ENCODE assay signal across 16 mouse cellular contexts in genomic region chr4:39556101-39556763, GRCm38 (mm10).
"Had no signal": no experiment of that assay in that cellular context is flagged by ENCODE, and none has a peak within 500 bp of the region (broad histone marks: within the 10 kb centered on the region; RNA-seq: fewer than 3 reads in every experiment).

No protein-coding gene starts in this region.

- H3K36me3 ChIP-seq: kidney, embryonic 15.5 days; liver, embryonic 13.5 days; midbrain, embryonic 12.5 days; midbrain, embryonic 15.5 days; neural tube, embryonic 12.5 days; neural tube, embryonic 15.5 days had no signal

- H3K27ac ChIP-seq: kidney, embryonic 15.5 days; liver, embryonic 13.5 days; macrophage; midbrain, embryonic 12.5 days; midbrain, embryonic 15.5 days; neural tube, embryonic 12.5 days; neural tube, embryonic 15.5 days had no signal

- H3K9me3 ChIP-seq: kidney, embryonic 15.5 days; liver, embryonic 13.5 days; midbrain, embryonic 12.5 days; midbrain, embryonic 15.5 days; neural tube, embryonic 12.5 days; neural tube, embryonic 15.5 days had no signal

- ATAC-seq: lung, postnatal 0 days; midbrain, embryonic 15.5 days had no signal

- H3K27me3 ChIP-seq: kidney, embryonic 15.5 days; liver, embryonic 13.5 days; midbrain, embryonic 12.5 days; midbrain, embryonic 15.5 days; neural tube, embryonic 12.5 days; neural tube, embryonic 15.5 days had no signal

- DNase-seq: kidney, adult 11 months; kidney, adult 8-10 months; kidney, postnatal 10 days; kidney, postnatal 36 days; liver, embryonic 13.5 days; lung, embryonic 14.5 days; thymus, adult 2 months; thymus, postnatal 14 days; thymus, postnatal 4 days had no signal

- H3K4me2 ChIP-seq: kidney, embryonic 15.5 days; liver, embryonic 13.5 days; lung, embryonic 14.5 days; midbrain, embryonic 12.5 days; midbrain, embryonic 15.5 days; neural tube, embryonic 12.5 days; neural tube, embryonic 15.5 days had no signal

- H3K4me1 ChIP-seq: kidney, embryonic 15.5 days; liver, embryonic 13.5 days; midbrain, embryonic 12.5 days; midbrain, embryonic 15.5 days; neural tube, embryonic 12.5 days; neural tube, embryonic 15.5 days had no signal

- H3K4me3 ChIP-seq: kidney, embryonic 15.5 days; liver, embryonic 13.5 days; midbrain, embryonic 12.5 days; midbrain, embryonic 15.5 days; neural tube, embryonic 12.5 days; neural tube, embryonic 15.5 days had no signal

- H3K9ac ChIP-seq: kidney, embryonic 15.5 days; liver, embryonic 13.5 days; lung, embryonic 14.5 days; midbrain, embryonic 12.5 days; midbrain, embryonic 15.5 days; neural tube, embryonic 12.5 days; neural tube, embryonic 15.5 days had no signal
